Mouse (Mus musculus) thymus, adult 2 months (tissue): ENCODE measurements around the gene Nceh1. TPM values are rescaled to one million over a fixed set of nuclear protein-coding genes. Genes with fewer than 3 reads are reported as not detected.

Experiments
- DNase-seq: peaks from one replicate; pipeline ENCODE4 v3.0.0; 2021
- H3K27ac ChIP-seq: fragments of 200-500 bp; 2 replicates; pipeline ENCODE4 v1.5.1; 2012; ENCODE audit warnings: low read length, control low read depth; ENCODE audit not compliant: control insufficient read depth, insufficient read depth
- H3K27me3 ChIP-seq: fragments of 200-500 bp; 2 replicates; pipeline ENCODE4 v1.6.1; 2012; ENCODE audit warnings: mild to moderate bottlenecking, low read length, moderate library complexity, mixed read lengths; ENCODE audit not compliant: control insufficient read depth, insufficient read depth
- H3K36me3 ChIP-seq: fragments of 200-500 bp; 2 replicates; pipeline ENCODE4 v1.6.1; 2012; ENCODE audit warnings: mild to moderate bottlenecking, low read length, moderate library complexity; ENCODE audit not compliant: control insufficient read depth, insufficient read depth
- H3K4me1 ChIP-seq: fragments of 200-500 bp; replicated peaks from 2 replicates; pipeline ENCODE4 v1.6.1; 2012; ENCODE audit warnings: low read length; ENCODE audit not compliant: control insufficient read depth, insufficient read depth
- H3K4me3 ChIP-seq: fragments of 200-500 bp; 2 replicates; pipeline ENCODE4 v1.5.1; 2012; ENCODE audit warnings: mild to moderate bottlenecking, low read length, control low read depth, moderate library complexity; ENCODE audit not compliant: control insufficient read depth, insufficient read depth
- CTCF ChIP-seq: fragments of 200-500 bp; IDR thresholded peaks from 2 replicates; pipeline ENCODE4 v1.5.1; 2012; ENCODE audit warnings: mild to moderate bottlenecking, control low read depth, low read length, moderate library complexity, borderline replicate concordance; ENCODE audit not compliant: control insufficient read depth, poor library complexity, insufficient read depth; ENCODE audit errors: extremely low read depth
- POLR2A ChIP-seq: fragments of 200-500 bp; IDR thresholded peaks from 2 replicates; pipeline ENCODE4 v1.6.1; 2012; ENCODE audit warnings: mild to moderate bottlenecking, low read length, control low read depth, moderate library complexity; ENCODE audit not compliant: control insufficient read depth, poor library complexity, insufficient read depth; ENCODE audit errors: extremely low read depth
- WGBS: fragments of 180-500 bp; shearing (Covaris S2); methylation state at CpG from one replicate; pipeline ENCODE4 v1.1.7; 2018; 5-methylcytosine and 5-hydroxymethylcytosine counted together
- polyA plus RNA-seq: library from polyadenylated mRNA; depleted of rRNA; stranded (reverse); fragments of >200 nt; gene quantifications from 2 replicates; pipeline ENCODE4 v1.2.3, GENCODE M21; 2012

Gene Nceh1
- polyA plus RNA-seq, 1 experiment, result 40.5 TPM

DNA sequence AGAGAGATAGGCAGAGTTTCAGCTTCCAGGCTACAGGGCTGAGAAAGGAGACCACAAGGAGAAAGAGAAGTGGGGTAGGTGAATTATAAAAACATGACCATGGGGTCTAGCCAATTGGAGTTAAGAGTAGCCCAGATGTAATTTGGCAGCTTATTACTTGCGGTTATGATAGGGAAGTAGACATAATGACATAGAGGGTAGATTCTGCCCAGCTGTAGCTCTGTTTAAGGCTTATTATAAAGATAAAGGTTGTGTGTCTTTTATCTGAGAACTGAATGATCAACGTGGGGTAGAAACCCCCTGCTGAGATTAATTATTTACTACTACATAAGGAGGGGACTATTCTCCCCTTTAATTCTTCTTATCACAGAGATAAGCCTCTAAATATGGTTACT lies 20.4 kb upstream of the Nceh1 start:
- Histone ChIP-seq H3K36me3 (no peaks in the 10 kb centered on the region), H3K27me3 (no peaks in the 10 kb centered on the region), H3K4me1 (no peaks in the 10 kb centered on the region), H3K27ac (no peak overlapping the region), H3K4me3 (no peak overlapping the region)
- no peak for DNase-seq
- TF ChIP-seq POLR2A (no peak), CTCF (no peak)
- 77% methylated on average over 2 of the region's 2 CpGs for WGBS

DNA sequence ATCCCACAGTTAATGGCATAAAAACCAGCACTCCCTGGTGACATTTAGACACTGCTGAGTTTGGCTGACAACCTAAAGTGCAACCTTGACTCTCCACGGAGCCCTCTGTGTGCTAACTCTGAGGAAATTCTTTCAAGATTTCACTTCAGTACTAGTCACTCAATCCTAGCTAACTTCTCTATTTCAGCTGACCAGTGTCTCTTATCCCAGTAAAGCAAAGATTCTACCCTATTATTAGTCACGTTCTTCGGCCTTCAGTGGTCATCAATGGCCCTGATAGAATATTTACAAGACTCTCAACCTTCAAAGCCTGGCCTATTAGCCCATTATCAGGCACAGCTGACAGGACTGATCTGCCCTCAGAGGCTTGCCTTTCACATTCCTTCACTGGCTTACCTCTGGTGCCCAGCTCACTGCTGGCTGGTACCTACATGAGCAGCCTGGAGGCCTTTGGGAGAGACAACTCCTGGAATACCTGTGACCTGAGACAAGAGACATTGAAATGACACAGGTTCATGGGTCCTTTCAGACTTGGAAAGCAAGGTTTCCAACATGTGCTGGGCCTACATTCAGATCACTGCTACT lies 17.2 kb upstream of the Nceh1 start:
- TF ChIP-seq POLR2A, result no peak
- TF ChIP-seq CTCF, result no peak
- no peak overlapping the region for H3K27ac ChIP-seq
- no peaks in the 10 kb centered on the region for H3K4me1 ChIP-seq
- no peak overlapping the region for H3K4me3 ChIP-seq
- DNase-seq, result no peak
- no peaks in the 10 kb centered on the region for H3K36me3 ChIP-seq
- 95% methylated on average over 3 of the region's 3 CpGs for WGBS
- no peaks in the 10 kb centered on the region for H3K27me3 ChIP-seq

DNA sequence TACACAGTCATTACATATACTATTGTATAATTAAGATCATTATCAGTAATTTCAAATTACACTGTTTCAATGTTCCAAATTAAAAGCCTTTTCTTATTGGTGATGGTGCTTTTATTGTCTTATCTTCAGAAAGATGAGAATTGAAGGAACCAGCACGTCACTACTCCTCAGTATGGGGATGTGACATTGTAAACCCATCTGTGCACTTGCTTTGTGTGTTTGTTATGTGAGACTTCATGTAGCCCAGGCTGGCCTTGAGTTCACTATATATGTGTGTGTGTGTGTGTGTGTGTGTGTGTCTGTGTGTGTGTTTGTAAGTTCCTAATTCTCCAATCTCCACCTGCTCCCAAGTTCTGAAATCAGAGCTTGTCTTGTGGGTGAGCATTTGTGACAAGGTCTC lies 12.5 kb upstream of the Nceh1 start:
- H3K4me3 ChIP-seq, result no peak overlapping the region
- H3K27ac ChIP-seq, result no peak overlapping the region
- 91% methylated on average over 1 of the region's 1 CpGs for WGBS
- no peak for DNase-seq
- no peaks in the 10 kb centered on the region for H3K27me3 ChIP-seq
- TF ChIP-seq CTCF, result no peak
- no peak for TF ChIP-seq POLR2A
- no peaks in the 10 kb centered on the region for H3K36me3 ChIP-seq
- no peaks in the 10 kb centered on the region for H3K4me1 ChIP-seq

DNA sequence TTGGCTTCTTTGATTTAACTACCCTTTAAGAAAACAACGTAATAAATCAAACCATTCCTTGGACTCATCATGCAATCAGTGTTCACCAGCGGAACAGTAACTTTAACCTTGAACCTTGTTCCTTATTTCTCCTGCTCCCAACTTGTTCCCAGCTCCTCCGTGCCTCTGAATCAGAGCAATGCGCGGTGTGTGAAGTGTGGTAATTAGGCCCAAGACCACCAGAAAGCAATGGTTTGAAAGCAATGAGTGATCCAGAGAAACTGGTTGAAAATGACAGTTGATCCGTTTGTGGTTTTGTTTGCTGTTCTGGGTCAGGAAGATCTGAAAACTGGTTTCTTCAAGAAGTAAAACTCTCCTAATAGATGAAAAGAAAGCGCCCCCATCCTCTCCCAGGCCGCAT lies 3.1 kb upstream of the Nceh1 start:
- whole genome bisulfite sequencing, result 78% methylated on average over 8 of the region's 8 CpGs
- Histone ChIP-seq H3K27me3 (no peaks in the 10 kb centered on the region), H3K4me3 (no peak overlapping the region), H3K36me3 (no peaks in the 10 kb centered on the region), H3K4me1 (peaks cover 9% of the 10 kb centered on the region), H3K27ac (no peak overlapping the region)
- DNase-seq, result no peak
- no peak for TF ChIP-seq POLR2A
- no peak for TF ChIP-seq CTCF

DNA sequence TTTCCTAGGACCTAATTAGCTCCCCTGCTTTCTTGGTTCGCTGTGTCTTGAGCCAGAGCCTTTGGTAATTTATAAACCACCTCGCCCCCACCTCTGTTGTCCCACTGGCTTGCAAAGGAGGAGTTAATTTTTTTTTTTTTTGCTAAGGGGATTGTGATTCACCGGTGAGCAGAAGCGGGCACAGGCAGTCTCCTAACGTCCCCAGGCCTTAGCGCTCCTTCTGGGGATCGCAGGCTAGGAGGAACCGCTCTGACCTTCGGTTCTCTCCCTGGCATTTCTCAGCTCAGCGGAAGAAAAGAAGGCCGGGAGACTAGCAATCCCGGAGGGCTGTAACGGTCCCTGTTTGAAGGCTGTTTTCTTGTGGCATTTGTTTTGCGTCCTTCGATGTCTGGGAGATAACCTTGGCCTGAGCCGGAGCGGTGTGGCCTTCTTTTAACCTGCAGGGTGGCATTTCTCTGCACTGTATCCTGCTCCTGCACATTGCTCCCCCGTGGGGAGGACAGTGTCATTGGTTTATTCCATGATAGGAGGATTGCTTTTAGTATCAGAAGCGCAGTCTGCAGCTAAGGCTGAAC lies 923 bp downstream of the Nceh1 start:
- H3K27me3 ChIP-seq, result no peaks in the 10 kb centered on the region

DNA sequence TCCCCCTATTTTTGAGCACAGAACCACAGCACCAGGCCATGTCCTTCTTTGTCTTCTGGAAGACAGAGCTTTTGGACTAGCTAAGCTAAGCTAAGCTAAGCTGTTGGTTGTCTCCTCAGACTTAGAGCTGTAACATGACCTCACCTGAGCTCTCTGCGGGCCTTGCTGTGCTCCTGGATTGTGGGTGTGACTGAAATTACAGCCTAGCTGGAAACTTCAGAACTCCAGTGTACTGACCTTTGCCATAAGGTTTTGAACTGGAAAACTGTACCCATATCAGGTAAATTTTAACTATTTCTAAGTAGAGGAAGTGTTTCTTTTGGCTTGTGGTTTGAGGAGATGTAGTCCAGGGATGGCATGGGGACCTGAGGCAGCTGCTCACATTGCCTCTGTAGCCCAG lies 5.6 kb downstream of the Nceh1 start:
- no peak for TF ChIP-seq CTCF
- TF ChIP-seq POLR2A, result no peak
- Histone ChIP-seq H3K27ac (no peak overlapping the region), H3K27me3 (no peaks in the 10 kb centered on the region), H3K4me3 (no peak overlapping the region), H3K4me1 (peaks cover 14% of the 10 kb centered on the region), H3K36me3 (no peaks in the 10 kb centered on the region)
- no peak for DNase-seq
- WGBS, result 95% methylated on average over 1 of the region's 1 CpGs

More for the DNA sequence above, 923 bp downstream of the Nceh1 start:
- TF ChIP-seq CTCF, result no peak
- Histone ChIP-seq H3K27ac (no peak overlapping the region), H3K4me3 (peak overlapping the region; percentile 90), H3K4me1 (peaks cover 9% of the 10 kb centered on the region), H3K36me3 (no peaks in the 10 kb centered on the region)
- 9% methylated on average over 19 of the region's 19 CpGs for WGBS
- DNase-seq, result peak; percentile 21
